Mouse (Mus musculus) intestine, embryonic 14.5 days (tissue): Measurements from ENCODE around the gene Tinagl1. TPM values are rescaled to one million over a fixed set of nuclear protein-coding genes. Genes with fewer than 3 reads are reported as not detected.

ENCODE experiments used
- ATAC-seq: fragments of 200-750 bp; cut with Nextera tagmentation; replicated peaks from 2 replicates; pipeline ENCODE4 v1.8.0; 2017; ENCODE audit warnings: low read depth, moderate number of reproducible peaks, moderate TSS enrichment, moderate library complexity; ENCODE audit not compliant: low FRiP score, low TSS enrichment
- DNase-seq: peaks from one replicate; pipeline ENCODE4 v3.0.0-alpha.2; 2018; ENCODE audit warnings: low spot score
- H3K27ac ChIP-seq: fragments of 300-500 bp; sonication (generic); 2 replicates; pipeline ENCODE4 v1.5.1; 2014; ENCODE audit warnings: low read depth, mild to moderate bottlenecking, control low read depth
- H3K27me3 ChIP-seq: fragments of 300-500 bp; sonication (generic); replicated peaks from 2 replicates; pipeline ENCODE4 v1.6.1; 2014; ENCODE audit warnings: low read length, control low read depth; ENCODE audit not compliant: control insufficient read depth, insufficient read depth
- H3K36me3 ChIP-seq: fragments of 300-500 bp; sonication (generic); 2 replicates; pipeline ENCODE4 v1.6.1; 2014; ENCODE audit warnings: low read length, control low read depth; ENCODE audit not compliant: control insufficient read depth, insufficient read depth
- H3K4me1 ChIP-seq: fragments of 300-500 bp; sonication (generic); replicated peaks from 2 replicates; pipeline ENCODE4 v1.6.1; 2014; ENCODE audit warnings: low read length, control low read depth, mixed read lengths; ENCODE audit not compliant: control insufficient read depth, insufficient read depth
- H3K4me2 ChIP-seq: fragments of 300-500 bp; sonication (generic); 2 replicates; pipeline ENCODE4 v1.6.1; 2014; ENCODE audit warnings: low read length
- H3K4me3 ChIP-seq: fragments of 300-500 bp; sonication (generic); 2 replicates; pipeline ENCODE4 v1.5.1; 2014; ENCODE audit warnings: low read depth, low read length, control low read depth, mixed read lengths
- H3K9ac ChIP-seq: fragments of 300-500 bp; sonication (generic); 2 replicates; pipeline ENCODE4 v1.6.1; 2014; ENCODE audit warnings: mild to moderate bottlenecking, low read length
- H3K9me3 ChIP-seq: fragments of 300-500 bp; sonication (generic); 2 replicates; pipeline ENCODE4 v1.6.1; 2016; ENCODE audit warnings: low read length, control low read depth; ENCODE audit not compliant: control insufficient read depth
- WGBS: fragments of 180-500 bp; shearing (Covaris S2); extraction: QIAGEN DNeasy Blood & Tissue Kit; methylation state at CpG from one replicate; pipeline ENCODE4 v1.1.7; 2014; 5-methylcytosine and 5-hydroxymethylcytosine counted together
- polyA plus RNA-seq: library from polyadenylated mRNA; unstranded; fragments of >200 nt; fragmentation: Nextera tagmentation; extraction: Ambion mirVana; gene quantifications from 2 replicates; pipeline ENCODE4 v1.2.1, GENCODE M21; 2014

The Tinagl1 gene
- polyA plus RNA-seq, 1 experiment from 2014 or later: 39.6 TPM

DNA sequence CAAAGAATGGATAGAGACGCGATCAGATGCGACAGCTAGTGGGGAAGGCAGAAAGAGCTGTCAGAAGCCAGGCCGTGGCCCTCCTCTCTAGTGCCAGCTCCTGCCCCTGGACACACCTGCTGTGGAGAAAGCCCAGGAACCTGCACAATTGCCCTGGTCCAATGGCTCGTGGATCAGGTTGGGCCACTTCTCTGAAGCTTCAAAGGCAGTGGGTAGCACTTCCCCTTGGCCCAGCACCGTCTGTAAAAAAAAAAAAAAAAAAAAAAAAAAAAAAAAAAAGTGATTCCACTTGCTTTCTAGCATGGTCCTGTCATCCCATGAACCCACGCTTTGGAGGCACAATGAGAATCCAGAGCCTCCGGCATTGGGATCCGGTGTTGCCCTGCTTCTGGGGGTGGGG lies 7.1 kb downstream of the Tinagl1 start:
- no peaks in the 10 kb centered on the region for H3K9me3 ChIP-seq
- no peaks in the 10 kb centered on the region for H3K36me3 ChIP-seq
- DNase-seq: no peak
- no peak overlapping the region for H3K4me3 ChIP-seq
- 0 out of 2 replicates have a peak, but pooled peaks have one; percentile 2 for ATAC-seq
- H3K4me1 ChIP-seq: peaks cover 53% of the 10 kb centered on the region
- no peak overlapping the region for H3K9ac ChIP-seq
- H3K27ac ChIP-seq: peak overlapping the region; percentile 47; the same call in 1 of the 2 replicates
- 44% methylated on average over 9 of the region's 9 CpGs for whole genome bisulfite sequencing
- H3K27me3 ChIP-seq: no peaks in the 10 kb centered on the region
- H3K4me2 ChIP-seq: peak overlapping the region; percentile 23

- Histone ChIP-seq H3K27ac (peak overlapping the region; percentile 47; the same call in 1 of the 2 replicates), H3K9me3 (no peaks in the 10 kb centered on the region), H3K4me2 (peak overlapping the region; percentile 20), H3K9ac (no peak overlapping the region), H3K4me3 (no peak overlapping the region), H3K27me3 (no peaks in the 10 kb centered on the region), H3K4me1 (peaks cover 51% of the 10 kb centered on the region), H3K36me3 (no peaks in the 10 kb centered on the region)
- DNase-seq (no peak), ATAC-seq (no peak)
- 62% methylated on average over 22 of the region's 22 CpGs for WGBS
These were observed 7.6 kb downstream of the Tinagl1 start for GRCm38 (mm10) chr4:130167321-130167720.

DNA sequence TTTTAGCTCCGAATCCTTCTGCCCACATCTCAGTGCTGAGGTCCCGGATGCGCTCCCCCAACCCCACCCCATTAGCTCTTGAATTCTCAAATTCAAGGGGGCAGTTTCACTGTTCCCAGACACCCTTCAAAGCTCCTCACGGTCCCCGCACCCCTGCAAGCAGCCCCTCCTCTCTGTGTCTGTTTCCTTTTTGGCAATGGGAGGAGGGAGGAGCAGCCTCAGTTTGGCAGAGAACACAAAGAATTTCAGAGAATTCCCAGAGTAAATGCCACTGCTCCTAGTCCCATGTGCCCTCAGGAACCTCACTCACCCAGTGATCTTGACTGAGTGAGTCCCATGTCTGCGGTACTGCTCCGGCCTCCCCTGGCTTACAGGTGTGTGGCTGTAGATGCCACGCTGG lies 8.3 kb downstream of the Tinagl1 start:
- Histone ChIP-seq H3K9me3 (no peaks in the 10 kb centered on the region), H3K4me2 (no peak overlapping the region), H3K9ac (no peak overlapping the region), H3K27ac (no peak overlapping the region), H3K36me3 (no peaks in the 10 kb centered on the region), H3K4me3 (no peak overlapping the region), H3K27me3 (no peaks in the 10 kb centered on the region), H3K4me1 (peaks cover 44% of the 10 kb centered on the region)
- DNase-seq (no peak), ATAC-seq (no peak)
- 75% methylated on average over 8 of the region's 8 CpGs for WGBS

GRCm38 (mm10) chr4:130166061-130166460 lies 8.9 kb downstream of the Tinagl1 start:
- Histone ChIP-seq H3K4me3 (no peak overlapping the region), H3K4me1 (peaks cover 39% of the 10 kb centered on the region), H3K36me3 (no peaks in the 10 kb centered on the region), H3K4me2 (no peak overlapping the region), H3K27me3 (no peaks in the 10 kb centered on the region), H3K9ac (no peak overlapping the region), H3K9me3 (no peaks in the 10 kb centered on the region), H3K27ac (no peak overlapping the region)
- DNase-seq (no peak), ATAC-seq (no peak)
- 79% methylated on average over 18 of the region's 18 CpGs for WGBS

GRCm38 (mm10) chr4:130164121-130164520 lies 10.8 kb downstream of the Tinagl1 start:
- H3K36me3 ChIP-seq: no peaks in the 10 kb centered on the region
- 76% methylated on average over 6 of the region's 6 CpGs for WGBS
- H3K27ac ChIP-seq: no peak overlapping the region
- H3K4me1 ChIP-seq: peaks cover 39% of the 10 kb centered on the region
- no peaks in the 10 kb centered on the region for H3K27me3 ChIP-seq
- DNase-seq: no peak
- H3K4me3 ChIP-seq: no peak overlapping the region
- H3K4me2 ChIP-seq: 0 out of 2 replicates have a peak overlapping the region, but pooled peaks have one; percentile 49
- no peak for ATAC-seq
- no peak overlapping the region for H3K9ac ChIP-seq
- no peaks in the 10 kb centered on the region for H3K9me3 ChIP-seq

- DNase-seq (peak; percentile 72), ATAC-seq (peak; percentile 34; the same call in 1 of the 2 replicates)
- peak overlapping the region; percentile 22 for H3K9ac ChIP-seq
These were observed 11.5 kb downstream of the Tinagl1 start for GRCm38 (mm10) chr4:130163391-130163861.

DNA sequence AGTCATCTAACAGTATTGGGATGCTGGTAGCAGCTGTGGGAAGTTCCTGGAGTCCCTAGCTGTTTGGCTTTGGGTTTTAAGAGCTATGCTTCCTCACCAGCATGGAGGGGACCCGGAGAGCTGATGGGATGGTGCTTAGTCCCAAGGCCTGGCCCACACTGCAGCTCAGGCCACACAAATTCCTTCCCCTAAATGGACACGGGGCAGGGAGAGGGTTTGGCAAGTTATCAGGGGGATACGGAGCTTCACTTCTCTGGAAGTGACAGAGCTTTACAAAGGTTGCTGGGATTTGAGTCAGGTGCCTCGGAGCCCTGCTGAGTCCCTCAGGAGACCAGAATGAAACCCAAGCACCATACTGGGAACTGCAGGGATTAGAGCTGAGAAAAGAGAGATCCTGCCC lies 13.6 kb downstream of the Tinagl1 start:
- H3K27me3 ChIP-seq: no peaks in the 10 kb centered on the region
- WGBS: 37% methylated on average over 4 of the region's 4 CpGs
- no peak for DNase-seq
- H3K9ac ChIP-seq: no peak overlapping the region
- no peak overlapping the region for H3K4me3 ChIP-seq
- no peak overlapping the region for H3K27ac ChIP-seq
- no peak for ATAC-seq
- no peaks in the 10 kb centered on the region for H3K9me3 ChIP-seq
- no peaks in the 10 kb centered on the region for H3K36me3 ChIP-seq
- no peak overlapping the region for H3K4me2 ChIP-seq
- peaks cover 15% of the 10 kb centered on the region for H3K4me1 ChIP-seq

More at GRCm38 (mm10) chr4:130163391-130163861, 11.5 kb downstream of the Tinagl1 start:
- Histone ChIP-seq H3K36me3 (no peaks in the 10 kb centered on the region), H3K27me3 (no peaks in the 10 kb centered on the region), H3K27ac (peak overlapping the region; percentile 33; the same call in 1 of the 2 replicates), H3K4me3 (0 out of 2 replicates have a peak overlapping the region, but pooled peaks have one; percentile 6), H3K9me3 (no peaks in the 10 kb centered on the region), H3K4me1 (peaks cover 35% of the 10 kb centered on the region), H3K4me2 (peak overlapping the region; percentile 49)
- 7% methylated on average over 20 of the region's 20 CpGs for WGBS

DNA sequence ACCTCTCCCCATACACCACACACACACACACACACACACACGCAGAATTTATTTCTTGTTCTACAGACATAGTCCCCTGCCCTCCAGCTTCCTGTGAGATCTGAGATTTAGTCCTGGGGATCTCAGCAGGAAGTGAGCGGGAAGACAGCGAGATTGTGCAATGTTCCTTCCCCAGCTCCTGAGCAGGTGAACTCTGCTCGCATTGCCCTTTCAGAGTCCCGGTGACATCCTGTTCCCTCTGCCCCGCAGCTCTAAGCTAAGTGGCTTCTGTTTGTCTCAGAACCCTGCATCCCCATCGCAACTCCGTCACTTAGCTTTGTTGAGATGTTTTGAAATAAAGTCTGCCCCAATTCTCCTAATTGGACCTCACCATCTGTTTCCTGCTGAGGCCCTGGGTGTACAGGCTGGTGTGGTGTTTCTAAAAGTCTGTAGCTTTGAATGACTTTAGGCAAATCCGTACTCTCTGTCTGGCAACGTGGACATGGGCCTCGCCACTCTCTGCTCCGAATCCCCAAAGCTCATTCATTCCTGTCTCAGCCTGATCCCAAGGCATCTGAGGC lies 18.0 kb downstream of the Tinagl1 start:
- 76% methylated on average over 12 of the region's 12 CpGs for WGBS
- H3K4me1 ChIP-seq: no peaks in the 10 kb centered on the region
- ATAC-seq (no peak), DNase-seq (no peak)
- no peaks in the 10 kb centered on the region for H3K9me3 ChIP-seq
- no peak overlapping the region for H3K9ac ChIP-seq
- H3K36me3 ChIP-seq: no peaks in the 10 kb centered on the region
- H3K4me2 ChIP-seq: no peak overlapping the region
- H3K4me3 ChIP-seq: no peak overlapping the region
- no peak overlapping the region for H3K27ac ChIP-seq
- H3K27me3 ChIP-seq: peaks cover 14% of the 10 kb centered on the region

GRCm38 (mm10) chr4:130154250-130154649 lies 20.7 kb downstream of the Tinagl1 start:
- Histone ChIP-seq H3K4me2 (no peak overlapping the region), H3K36me3 (no peaks in the 10 kb centered on the region), H3K9ac (no peak overlapping the region), H3K27ac (no peak overlapping the region), H3K9me3 (no peaks in the 10 kb centered on the region), H3K27me3 (peaks cover 16% of the 10 kb centered on the region), H3K4me3 (no peak overlapping the region), H3K4me1 (no peaks in the 10 kb centered on the region)
- DNase-seq (no peak), ATAC-seq (no peak)
- 80% methylated on average over 3 of the region's 3 CpGs for WGBS
